Mouse (Mus musculus): Measurements from ENCODE around the gene Ace. TPM values are rescaled to one million over a fixed set of nuclear protein-coding genes. Genes with fewer than 3 reads are reported as not detected.

Gene Ace
- total and polyA plus RNA-seq, 2 experiments from 2014 or later: 11.1 to 35.9 TPM

DNA sequence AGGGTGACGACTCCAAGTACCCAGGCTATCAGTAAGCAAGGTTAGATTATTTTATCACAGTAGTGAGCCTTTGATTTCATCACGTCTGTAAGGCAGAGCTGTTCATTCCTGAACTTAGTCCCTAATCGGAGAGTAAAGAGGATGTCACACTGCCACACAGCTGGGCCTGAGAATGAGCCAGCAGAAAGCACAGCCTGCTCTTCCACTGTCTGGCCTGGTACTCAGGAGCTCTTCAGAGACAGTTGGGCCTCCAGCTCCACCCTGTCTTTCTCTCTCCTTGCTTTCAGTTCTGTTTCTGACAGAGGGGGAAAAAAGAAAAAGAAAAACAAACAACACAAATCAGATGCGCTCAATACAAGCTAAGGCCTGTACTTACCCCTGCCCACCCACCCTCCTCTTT, 1.5 kb upstream of the Ace start:
- Histone ChIP-seq H3K27me3 (ENCODE audit: insufficient read depth, low read length) (no peaks in the 10 kb centered on the region), H3K4me3 (ENCODE audit: low read length) (no peak overlapping the region), H3K4me2 (ENCODE audit: low read depth, low read length) (no peak overlapping the region), H3K36me3 (ENCODE audit: insufficient read depth, low read length) (no peaks in the 10 kb centered on the region), H3K9me3 (ENCODE audit: low read length) (no peaks in the 10 kb centered on the region), H3K4me1 (ENCODE audit: insufficient read depth, low read length) (0 out of 2 replicates have a peak, but pooled peaks cover 8% of the 10 kb centered on the region), H3K27ac (no peak overlapping the region), H3K9ac (replicated peaks; ENCODE audit: low read length) (no peak overlapping the region)
- DNase-seq (ENCODE audit: low spot score) (no peak), ATAC-seq (no peak)
- WGBS: 80% methylated on average over 4 of the region's 4 CpGs
- no peak for TF ChIP-seq CTCF (IDR thresholded peaks at IDR 0.05; ENCODE audit: low read depth)

DNA sequence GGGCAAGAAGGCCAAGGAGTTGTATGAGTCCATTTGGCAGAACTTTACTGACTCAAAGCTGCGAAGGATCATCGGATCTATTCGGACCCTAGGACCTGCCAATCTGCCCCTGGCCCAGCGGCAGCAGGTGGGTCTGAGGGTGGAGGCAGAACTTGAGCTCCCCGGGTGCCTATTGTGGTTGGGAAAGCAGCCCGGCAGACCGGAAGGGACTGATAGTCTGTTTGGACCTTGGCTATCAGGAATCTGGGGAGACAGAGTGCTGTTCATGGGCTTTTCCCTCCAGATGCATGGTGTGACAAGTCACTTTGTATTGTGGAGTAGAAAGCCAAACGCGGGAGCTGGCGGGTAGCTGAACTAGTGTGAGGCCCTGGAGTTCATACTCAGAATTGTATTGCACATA, 1.2 kb downstream of the Ace start:
- Histone ChIP-seq H3K36me3 (ENCODE audit: insufficient read depth, low read length) (no peaks in the 10 kb centered on the region), H3K4me3 (ENCODE audit: low read length) (peak overlapping the region; percentile 45), H3K9ac (replicated peaks; ENCODE audit: low read length) (peak overlapping the region; percentile 61; the same call in 1 of the 2 replicates), H3K27me3 (ENCODE audit: insufficient read depth, low read length) (no peaks in the 10 kb centered on the region), H3K4me2 (ENCODE audit: low read depth, low read length) (peak overlapping the region; percentile 88), H3K9me3 (ENCODE audit: low read length) (no peaks in the 10 kb centered on the region), H3K27ac (no peak overlapping the region), H3K4me1 (ENCODE audit: insufficient read depth, low read length) (0 out of 2 replicates have a peak, but pooled peaks cover 8% of the 10 kb centered on the region)
- WGBS: 32% methylated on average over 10 of the region's 10 CpGs
- TF ChIP-seq CTCF (IDR thresholded peaks at IDR 0.05; ENCODE audit: low read depth): no peak
- DNase-seq (ENCODE audit: low spot score): no peak
- no peak for ATAC-seq

DNA sequence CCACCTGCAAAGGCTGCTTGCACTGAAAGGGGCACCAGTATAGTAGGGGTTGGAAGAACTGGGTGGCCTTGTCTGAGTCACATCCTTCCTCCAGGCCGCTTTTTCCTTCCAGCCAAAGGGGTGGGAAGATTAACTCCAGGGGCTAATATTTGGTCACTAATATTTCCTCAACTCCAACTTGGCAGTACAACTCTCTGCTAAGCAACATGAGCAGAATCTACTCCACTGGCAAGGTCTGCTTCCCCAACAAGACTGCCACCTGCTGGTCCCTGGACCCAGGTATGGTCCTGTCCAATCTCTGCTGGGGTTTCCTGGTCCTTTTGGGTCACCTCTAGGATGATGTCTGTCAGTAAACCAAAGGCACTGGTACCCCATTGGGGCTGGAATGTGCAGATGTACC, 1.8 kb downstream of the Ace start:
- H3K4me2 ChIP-seq (ENCODE audit: low read depth, low read length): peak overlapping the region; percentile 88; the same call in 1 of the 2 replicates
- H3K4me1 ChIP-seq (ENCODE audit: insufficient read depth, low read length): 0 out of 2 replicates have a peak, but pooled peaks cover 8% of the 10 kb centered on the region
- H3K36me3 ChIP-seq (ENCODE audit: insufficient read depth, low read length): no peaks in the 10 kb centered on the region
- no peak overlapping the region for H3K27ac ChIP-seq
- no peak overlapping the region for H3K9ac ChIP-seq (replicated peaks; ENCODE audit: low read length)
- H3K9me3 ChIP-seq (ENCODE audit: low read length): no peaks in the 10 kb centered on the region
- no peaks in the 10 kb centered on the region for H3K27me3 ChIP-seq (ENCODE audit: insufficient read depth, low read length)
- WGBS: 54% methylated on average over 1 of the region's 1 CpGs
- peak; percentile 64 for TF ChIP-seq CTCF (IDR thresholded peaks at IDR 0.05; ENCODE audit: low read depth)
- H3K4me3 ChIP-seq (ENCODE audit: low read length): no peak overlapping the region
- peak; percentile 60 for DNase-seq (ENCODE audit: low spot score)
- no peak for ATAC-seq

DNA sequence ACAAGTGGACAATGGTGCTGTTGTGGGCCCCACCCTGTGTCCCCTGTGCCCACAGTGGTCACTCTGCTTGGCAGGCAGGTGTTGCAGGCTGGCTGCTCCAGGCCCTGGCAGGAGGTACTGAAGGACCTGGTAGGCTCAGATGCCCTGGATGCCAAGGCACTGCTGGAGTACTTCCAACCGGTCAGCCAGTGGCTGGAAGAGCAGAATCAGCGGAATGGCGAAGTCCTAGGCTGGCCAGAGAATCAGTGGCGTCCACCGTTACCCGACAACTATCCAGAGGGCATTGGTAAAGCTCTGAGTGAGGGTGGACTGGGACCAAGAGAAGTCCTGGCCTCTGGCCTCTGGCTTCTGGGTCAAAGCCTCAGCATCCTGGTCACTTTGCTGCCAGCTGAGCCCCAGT, 6.8 kb downstream of the Ace start:
- Histone ChIP-seq H3K9ac (replicated peaks; ENCODE audit: low read length) (no peak overlapping the region), H3K36me3 (ENCODE audit: insufficient read depth, low read length) (no peaks in the 10 kb centered on the region), H3K4me1 (ENCODE audit: insufficient read depth, low read length) (no peaks in the 10 kb centered on the region), H3K4me3 (ENCODE audit: low read length) (no peak overlapping the region), H3K27me3 (ENCODE audit: insufficient read depth, low read length) (no peaks in the 10 kb centered on the region), H3K27ac (no peak overlapping the region), H3K4me2 (ENCODE audit: low read depth, low read length) (no peak overlapping the region), H3K9me3 (ENCODE audit: low read length) (no peaks in the 10 kb centered on the region)
- WGBS: 76% methylated on average over 6 of the region's 6 CpGs
- no peak for ATAC-seq
- no peak for DNase-seq (ENCODE audit: low spot score)
- no peak for TF ChIP-seq CTCF (IDR thresholded peaks at IDR 0.05; ENCODE audit: low read depth)

DNA sequence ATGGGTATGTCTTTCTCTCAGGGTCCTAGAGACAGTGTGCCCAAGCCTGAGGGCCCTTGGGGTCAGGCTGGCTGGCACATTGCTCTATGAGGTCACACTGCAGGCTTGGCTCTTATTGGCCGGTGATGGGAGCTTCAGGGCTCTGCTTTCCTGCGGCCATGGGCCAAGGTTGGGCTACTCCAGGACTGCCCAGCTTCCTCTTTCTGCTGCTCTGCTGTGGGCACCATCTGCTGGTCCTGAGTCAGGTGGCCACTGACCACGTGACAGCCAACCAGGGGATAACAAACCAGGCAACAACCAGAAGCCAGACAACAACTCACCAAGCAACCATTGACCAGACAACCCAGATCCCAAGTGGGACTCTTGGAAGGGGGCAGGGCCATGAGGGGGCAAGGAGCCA, 7.3 kb downstream of the Ace start:
- Histone ChIP-seq H3K4me2 (ENCODE audit: low read depth, low read length) (no peak overlapping the region), H3K9me3 (ENCODE audit: low read length) (no peaks in the 10 kb centered on the region), H3K27ac (no peak overlapping the region), H3K9ac (replicated peaks; ENCODE audit: low read length) (no peak overlapping the region), H3K36me3 (ENCODE audit: insufficient read depth, low read length) (no peaks in the 10 kb centered on the region), H3K4me1 (ENCODE audit: insufficient read depth, low read length) (no peaks in the 10 kb centered on the region), H3K27me3 (ENCODE audit: insufficient read depth, low read length) (no peaks in the 10 kb centered on the region), H3K4me3 (ENCODE audit: low read length) (no peak overlapping the region)
- no peak for TF ChIP-seq CTCF (IDR thresholded peaks at IDR 0.05; ENCODE audit: low read depth)
- 61% methylated on average over 3 of the region's 3 CpGs for WGBS
- no peak for DNase-seq (ENCODE audit: low spot score)
- peak; percentile 43; the same call in 1 of the 2 replicates for ATAC-seq

DNA sequence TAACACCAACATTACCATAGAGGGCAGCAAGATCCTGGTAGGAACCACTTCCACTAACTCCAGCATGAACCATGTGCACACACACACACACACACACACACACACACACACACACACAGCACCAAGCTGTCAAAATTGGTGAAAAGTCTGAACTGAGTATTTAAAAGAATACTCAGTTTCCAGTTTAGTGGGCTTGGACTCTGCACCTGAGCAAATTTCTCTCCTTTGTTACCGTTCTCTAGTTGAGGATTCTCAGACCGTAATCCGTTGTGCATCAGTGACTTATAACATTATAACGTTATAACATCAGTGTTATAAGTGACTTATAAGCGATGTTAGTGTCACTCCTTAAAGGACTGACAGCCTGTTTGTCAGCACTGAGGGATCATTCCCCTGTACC, 7.9 kb downstream of the Ace start:
- no peaks in the 10 kb centered on the region for H3K36me3 ChIP-seq (ENCODE audit: insufficient read depth, low read length)
- WGBS: 91% methylated on average over 5 of the region's 5 CpGs
- no peaks in the 10 kb centered on the region for H3K27me3 ChIP-seq (ENCODE audit: insufficient read depth, low read length)
- no peak for TF ChIP-seq CTCF (IDR thresholded peaks at IDR 0.05; ENCODE audit: low read depth)
- DNase-seq (ENCODE audit: low spot score): no peak
- H3K9ac ChIP-seq (replicated peaks; ENCODE audit: low read length): no peak overlapping the region
- H3K4me3 ChIP-seq (ENCODE audit: low read length): no peak overlapping the region
- no peak overlapping the region for H3K27ac ChIP-seq
- no peak overlapping the region for H3K4me2 ChIP-seq (ENCODE audit: low read depth, low read length)
- H3K9me3 ChIP-seq (ENCODE audit: low read length): no peaks in the 10 kb centered on the region
- no peaks in the 10 kb centered on the region for H3K4me1 ChIP-seq (ENCODE audit: insufficient read depth, low read length)
- 0 out of 2 replicates have a peak, but pooled peaks have one; percentile 8 for ATAC-seq

DNA sequence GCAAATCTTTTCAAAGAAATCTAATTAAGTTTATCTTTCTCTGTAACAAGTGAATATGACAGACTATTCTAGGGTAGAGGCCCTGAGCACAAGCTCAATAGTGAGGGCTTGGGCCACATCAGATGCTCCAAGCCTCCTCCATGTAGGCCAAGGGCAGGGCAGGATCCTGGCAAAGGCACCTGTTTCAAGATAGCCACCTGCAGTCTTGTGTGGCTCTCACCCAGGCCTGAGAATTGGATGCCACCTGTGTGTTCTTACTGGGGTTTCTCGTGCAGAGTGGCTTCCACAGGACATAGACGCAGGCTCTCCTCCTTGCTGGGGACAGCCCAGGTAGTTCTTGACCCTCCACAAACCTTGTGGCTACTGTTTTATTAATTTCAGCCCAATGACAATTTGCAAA, 10.5 kb downstream of the Ace start:
- no peak for DNase-seq (ENCODE audit: low spot score)
- Histone ChIP-seq H3K27me3 (ENCODE audit: insufficient read depth, low read length) (no peaks in the 10 kb centered on the region), H3K36me3 (ENCODE audit: insufficient read depth, low read length) (no peaks in the 10 kb centered on the region), H3K4me2 (ENCODE audit: low read depth, low read length) (no peak overlapping the region), H3K27ac (no peak overlapping the region), H3K4me1 (ENCODE audit: insufficient read depth, low read length) (no peaks in the 10 kb centered on the region), H3K9me3 (ENCODE audit: low read length) (no peaks in the 10 kb centered on the region), H3K9ac (replicated peaks; ENCODE audit: low read length) (no peak overlapping the region), H3K4me3 (ENCODE audit: low read length) (no peak overlapping the region)
- ATAC-seq: no peak
- TF ChIP-seq CTCF (IDR thresholded peaks at IDR 0.05; ENCODE audit: low read depth): no peak
- WGBS: 85% methylated on average over 2 of the region's 2 CpGs

Data from hindbrain, postnatal 0 days (tissue).